Mouse (Mus musculus): ENCODE results near the gene Wnt2b. TPM values are rescaled to one million over a fixed set of nuclear protein-coding genes. Genes with fewer than 3 reads are reported as not detected.

Gene Wnt2b
- 1 to 10 TPM; 2.4 to 2.8 TPM for total RNA-seq (2021)
- long read RNA-seq, experiment 1: 0 reads
- long read RNA-seq, experiment 2: 0 reads

GRCm38 (mm10) chr3:104961066-104962059, at the start of gene Wnt2b:
TSS of gene Wnt2b (minus strand) at chr3:104961921.
- DNase-seq: peak; percentile 37 to 48
- intact Hi-C loops (cut with DNase I): no loop called here

GRCm38 (mm10) chr3:105010681-105011339, 49.1 kb upstream of the Wnt2b start:
- intact Hi-C loops (cut with DNase I): no loop called here
- DNase-seq: no peak

- DNase-seq: no peak
- intact Hi-C loops (cut with DNase I): no loop called here
Measured at GRCm38 (mm10) chr3:105008070-105008469, 46.3 kb upstream of the Wnt2b start.

GRCm38 (mm10) chr3:105006101-105006500, 44.4 kb upstream of the Wnt2b start:
- intact Hi-C loops (cut with DNase I): no loop called here
- no peak for DNase-seq

- intact Hi-C loops (cut with DNase I): no loop called here
- DNase-seq: no peak
Measured at GRCm38 (mm10) chr3:105005561-105006065, 43.9 kb upstream of the Wnt2b start.

GRCm38 (mm10) chr3:105005011-105005410, 43.3 kb upstream of the Wnt2b start:
- DNase-seq: no peak
- intact Hi-C loops (cut with DNase I): no loop called here

- no peak for DNase-seq
- intact Hi-C loops (cut with DNase I): no loop called here
Measured at GRCm38 (mm10) chr3:105003960-105004463, 42.3 kb upstream of the Wnt2b start.

GRCm38 (mm10) chr3:105001374-105001773, 39.7 kb upstream of the Wnt2b start:
- intact Hi-C loops (cut with DNase I): no loop called here
- no peak for DNase-seq

GRCm38 (mm10) chr3:105000561-105000960, 38.8 kb upstream of the Wnt2b start:
- DNase-seq: no peak

GRCm38 (mm10) chr3:104997563-104997962, 35.8 kb upstream of the Wnt2b start:
- intact Hi-C loops (cut with DNase I): no loop called here
- DNase-seq: no peak

More at GRCm38 (mm10) chr3:105000561-105000960, 38.8 kb upstream of the Wnt2b start:
- intact Hi-C loops (cut with DNase I): no loop called here

- intact Hi-C loops (cut with DNase I): loop anchor here (2.0 kb wide), 1 partner anchor 17 kb away; no protein-coding TSS in a partner anchor
- no peak for DNase-seq
Measured at GRCm38 (mm10) chr3:104995707-104996106, 34.0 kb upstream of the Wnt2b start.

GRCm38 (mm10) chr3:104994415-104994841, 32.7 kb upstream of the Wnt2b start:
- no peak for DNase-seq

GRCm38 (mm10) chr3:104993800-104994199, 32.1 kb upstream of the Wnt2b start:
- no peak for DNase-seq
- intact Hi-C loops (cut with DNase I): loop anchor here (2.0 to 5.0 kb wide), 4 partner anchors 19 to 281 kb away; no protein-coding TSS in a partner anchor

More at GRCm38 (mm10) chr3:104994415-104994841, 32.7 kb upstream of the Wnt2b start:
- intact Hi-C loops (cut with DNase I): loop anchor here (2.0 to 5.0 kb wide), 4 partner anchors 18 to 282 kb away; no protein-coding TSS in a partner anchor

GRCm38 (mm10) chr3:104992709-104993388, 31.1 kb upstream of the Wnt2b start:
- peak; percentile 92 to 96 for DNase-seq
- intact Hi-C loops (cut with DNase I): loop anchor here (1.0 to 5.0 kb wide), 4 partner anchors 66 to 281 kb away; no protein-coding TSS in a partner anchor

GRCm38 (mm10) chr3:104991703-104992102, 30.0 kb upstream of the Wnt2b start:
- intact Hi-C loops (cut with DNase I): loop anchor here (1.0 to 5.0 kb wide), 4 partner anchors 68 to 279 kb away; no protein-coding TSS in a partner anchor
- peak in 1 of 2 experiments; percentile 18 for DNase-seq

GRCm38 (mm10) chr3:104987884-104988283, 26.2 kb upstream of the Wnt2b start:
- DNase-seq: no peak
- intact Hi-C loops (cut with DNase I): no loop called here

- intact Hi-C loops (cut with DNase I): no loop called here
- DNase-seq: no peak
Measured at GRCm38 (mm10) chr3:104979735-104980134, 18.0 kb upstream of the Wnt2b start.

- peak; percentile 95 to 96 for DNase-seq
Measured at GRCm38 (mm10) chr3:104967548-104968300, 6.0 kb upstream of the Wnt2b start.

More at GRCm38 (mm10) chr3:104967548-104968300, 6.0 kb upstream of the Wnt2b start:
- intact Hi-C loops (cut with DNase I): loop anchor here (2.0 to 5.0 kb wide), 4 partner anchors 65 to 253 kb away; partner anchors contain the start of gene Rhoc
